Comparison of ENCODE assay signal across 8 mouse cellular contexts in genomic region chr4:139001433-139001832, GRCm38 (mm10). TPM values are rescaled to one million over a fixed set of nuclear protein-coding genes. Genes with fewer than 3 reads are reported as not detected.
DNase-seq lines count a peak whose midpoint lies in the region; ATAC-seq and TF ChIP-seq lines count a peak whose summit lies in the region.

No protein-coding gene starts in this region.

- 0 out of 2 replicates have a peak, but pooled peaks cover 2% of the 10 kb centered on the region for H3K4me1 ChIP-seq in liver, postnatal 0 days (ENCODE audit: insufficient read depth)
- 0 out of 2 replicates have a peak, but pooled peaks cover 3% of the 10 kb centered on the region for H3K4me1 ChIP-seq in liver, embryonic 12.5 days
- peaks cover 15% of the 10 kb centered on the region for H3K4me1 ChIP-seq in heart, embryonic 10.5 days

- peak; percentile 47 for TF ChIP-seq CTCF in liver, postnatal 0 days (IDR thresholded peaks at IDR 0.05; ENCODE audit: low read depth)

- WGBS in liver, postnatal 0 days (ENCODE audit: insufficient replicate concordance) = 27% methylated on average over 6 of the region's 6 CpGs
- WGBS in liver, embryonic 12.5 days (ENCODE audit: insufficient replicate concordance) = 19% methylated on average over 6 of the region's 6 CpGs
- WGBS in heart, embryonic 10.5 days = 20% methylated on average over 6 of the region's 6 CpGs

- DNase-seq in embryo, embryonic 10 days (ENCODE audit: low spot score) = peak; percentile 30
- DNase-seq in embryo, embryonic 9.5 days (ENCODE audit: extremely low spot score) = no peak
- DNase-seq in liver, postnatal 0 days = peak; percentile 27
- DNase-seq in heart, embryonic 10.5 days (ENCODE audit: low spot score) = no peak
- peak; percentile 58 for DNase-seq in lung, postnatal 36 days
- no peak for DNase-seq in retina, embryonic 14.5 days (ENCODE audit: low spot score)
- no peak for DNase-seq in urinary bladder, postnatal 25 days (ENCODE audit: low spot score)

- H3K4me3 ChIP-seq in liver, postnatal 0 days (ENCODE audit: low read depth, low read length) = no peak overlapping the region
- no peak overlapping the region for H3K4me3 ChIP-seq in liver, embryonic 12.5 days
- peak overlapping the region; percentile 19 for H3K4me3 ChIP-seq in heart, embryonic 10.5 days

- H3K4me2 ChIP-seq in liver, postnatal 0 days (ENCODE audit: low read depth, low read length) = 0 out of 2 replicates have a peak overlapping the region, but pooled peaks have one; percentile 15
- H3K4me2 ChIP-seq in liver, embryonic 12.5 days = no peak overlapping the region

- no peak overlapping the region for H3K27ac ChIP-seq in liver, postnatal 0 days (ENCODE audit: low read depth)
- H3K27ac ChIP-seq in liver, embryonic 12.5 days = no peak overlapping the region
- H3K27ac ChIP-seq in heart, embryonic 10.5 days = no peak overlapping the region

- TF ChIP-seq EP300 in liver, postnatal 0 days (IDR thresholded peaks at IDR 0.05; ENCODE audit: low read depth) = no peak

- no peak overlapping the region for H3K9ac ChIP-seq in liver, postnatal 0 days (replicated peaks)
- no peak overlapping the region for H3K9ac ChIP-seq in liver, embryonic 12.5 days

- H3K36me3 ChIP-seq in liver, postnatal 0 days (replicated peaks; ENCODE audit: insufficient read depth, low read length) = peaks cover 10% of the 10 kb centered on the region; the same call in 1 of the 2 replicates
- no peaks in the 10 kb centered on the region for H3K36me3 ChIP-seq in liver, embryonic 12.5 days
- H3K36me3 ChIP-seq in heart, embryonic 10.5 days = no peaks in the 10 kb centered on the region

- H3K27me3 ChIP-seq in liver, postnatal 0 days (ENCODE audit: insufficient read depth, low read length) = no peaks in the 10 kb centered on the region
- H3K27me3 ChIP-seq in liver, embryonic 12.5 days (replicated peaks) = no peaks in the 10 kb centered on the region; the same call in 1 of the 2 replicates
- H3K27me3 ChIP-seq in heart, embryonic 10.5 days (ENCODE audit: insufficient read depth, poor library complexity, severe bottlenecking) = 0 out of 2 replicates have a peak, but pooled peaks cover 3% of the 10 kb centered on the region

- H3K9me3 ChIP-seq in liver, postnatal 0 days (ENCODE audit: low read length) = no peaks in the 10 kb centered on the region; the same call in 1 of the 2 replicates
- no peaks in the 10 kb centered on the region for H3K9me3 ChIP-seq in liver, embryonic 12.5 days (replicated peaks)
- H3K9me3 ChIP-seq in heart, embryonic 10.5 days = no peaks in the 10 kb centered on the region

- ATAC-seq in liver, postnatal 0 days = peak; percentile 29; the same call in 1 of the 2 replicates
- ATAC-seq in liver, embryonic 12.5 days = no peak

RNA-seq across cellular contexts. Expression of gene Tmco4, which starts 28.7 kb away (rescaled TPM):
- 4.6 and 5.3 TPM in 2 replicates for polyA plus RNA-seq in liver, postnatal 0 days (2015; fragmentation: Nextera tagmentation; extraction: Ambion mirVana)
- 2.1 and 2.5 TPM in 2 replicates for polyA plus RNA-seq in liver, embryonic 12.5 days (2016; fragmentation: Nextera tagmentation; extraction: Ambion mirVana)
- polyA plus RNA-seq in heart, embryonic 10.5 days (2016; fragmentation: Nextera tagmentation; extraction: Ambion mirVana) = 3.4 and 4.2 TPM in 2 replicates

RNA-seq across cellular contexts. Expression of gene Rnf186, which starts 34.5 kb away (rescaled TPM):
- 0.17 and 0.36 TPM in 2 replicates for polyA plus RNA-seq in liver, postnatal 0 days (2015; fragmentation: Nextera tagmentation; extraction: Ambion mirVana)
- polyA plus RNA-seq in liver, embryonic 12.5 days (2016; fragmentation: Nextera tagmentation; extraction: Ambion mirVana) = not detected in 2 replicates
- 0.14 TPM in 1 of 2 replicates, not detected in the other for polyA plus RNA-seq in heart, embryonic 10.5 days (2016; fragmentation: Nextera tagmentation; extraction: Ambion mirVana)

Comparison
In these comparisons a context has a peak if more than half of its experiments do, and no peak if none do; other contexts are left out.
1. DNase-seq: peak in embryo, embryonic 10 days (single experiment), liver, postnatal 0 days (single experiment) and lung, postnatal 36 days (single experiment); none in embryo, embryonic 9.5 days (single experiment), heart, embryonic 10.5 days (single experiment), retina, embryonic 14.5 days (single experiment) and urinary bladder, postnatal 25 days (single experiment).